Mouse (Mus musculus) ES-Bruce4 (cell line): ENCODE data around the gene H2al1f. TPM values are rescaled to one million over a fixed set of nuclear protein-coding genes. Genes with fewer than 3 reads are reported as not detected.

Experiments
- H3K27ac ChIP-seq: 2 replicates; pipeline ENCODE4 v1.5.1; 2012; ENCODE audit warnings: low read length, inconsistent platforms; ENCODE audit not compliant: insufficient read depth
- H3K27me3 ChIP-seq: 2 replicates; pipeline ENCODE4 v1.6.1; 2012; ENCODE audit warnings: mild to moderate bottlenecking, low read length, inconsistent platforms; ENCODE audit not compliant: control insufficient read depth, poor library complexity, insufficient read depth, severe bottlenecking
- H3K36me3 ChIP-seq: 2 replicates; pipeline ENCODE4 v1.6.1; 2012; ENCODE audit warnings: inconsistent platforms, mild to moderate bottlenecking, low read length, moderate library complexity; ENCODE audit not compliant: control insufficient read depth, poor library complexity, insufficient read depth, severe bottlenecking
- H3K4me1 ChIP-seq: one replicate; pipeline ENCODE4 v1.8.1; 2011; ENCODE audit warnings: low read length; ENCODE audit not compliant: control insufficient read depth, insufficient read depth
- H3K4me3 ChIP-seq: 2 replicates; pipeline ENCODE4 v1.5.1; 2011; ENCODE audit warnings: low read depth, mild to moderate bottlenecking, low read length
- H3K9ac ChIP-seq: 2 replicates; pipeline ENCODE4 v1.6.1; 2012; ENCODE audit warnings: low read depth, mild to moderate bottlenecking, inconsistent platforms; ENCODE audit not compliant: poor library complexity, severe bottlenecking
- H3K9me3 ChIP-seq: replicated peaks from 2 replicates; pipeline ENCODE4 v1.6.1; 2012; ENCODE audit warnings: mild to moderate bottlenecking, low read length, inconsistent platforms; ENCODE audit not compliant: control insufficient read depth, poor library complexity, insufficient read depth, severe bottlenecking
- CTCF ChIP-seq: IDR thresholded peaks from one replicate; pipeline ENCODE4 v1.8.1; 2011; ENCODE audit warnings: low read depth, low read length
- EP300 ChIP-seq: IDR thresholded peaks from 2 replicates; pipeline ENCODE4 v1.6.1; 2011; ENCODE audit warnings: low read depth, low read length; ENCODE audit not compliant: insufficient read depth
- POLR2A ChIP-seq: IDR thresholded peaks from one replicate; pipeline ENCODE4 v1.8.1; 2011; ENCODE audit warnings: low read length; ENCODE audit not compliant: insufficient read depth
- polyA plus RNA-seq: library from polyadenylated mRNA; stranded (reverse); fragments of >200 nt; gene quantifications from 2 replicates; pipeline ENCODE4 v1.2.4, GENCODE M21; 2011; ENCODE audit warnings: low read depth; ENCODE audit not compliant: missing spikeins, insufficient read depth, insufficient read length

The H2al1f gene
- polyA plus RNA-seq, 1 experiment = not detected

DNA sequence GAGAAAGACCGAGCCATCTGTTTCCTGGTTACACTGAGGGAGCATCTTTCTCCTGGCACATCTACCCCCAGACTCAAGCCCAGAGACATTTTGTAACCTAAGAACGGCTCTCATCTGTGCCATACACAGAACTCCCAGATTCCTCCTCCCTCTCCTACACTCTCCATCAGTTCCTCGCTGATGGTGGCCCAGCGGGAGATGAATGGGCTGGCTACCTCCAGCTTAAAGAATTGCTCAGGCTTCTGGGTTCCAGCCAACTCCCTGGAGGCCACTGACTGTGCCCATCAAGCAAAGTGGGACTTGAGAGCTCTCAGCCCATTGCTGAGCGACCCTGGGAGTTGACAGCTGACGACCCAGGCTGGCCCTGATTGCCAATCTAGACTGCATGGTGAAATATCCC is 48.9 kb downstream of the H2al1f start:
- Histone ChIP-seq H3K4me1 (no peaks in the 10 kb centered on the region), H3K27me3 (no peaks in the 10 kb centered on the region), H3K9me3 (no peaks in the 10 kb centered on the region), H3K9ac (no peak overlapping the region), H3K36me3 (no peaks in the 10 kb centered on the region), H3K27ac (no peak overlapping the region), H3K4me3 (no peak overlapping the region)
- TF ChIP-seq CTCF (no peak), POLR2A (no peak), EP300 (no peak)

Other genes starting within 250 kb of the H2al1f start
- gene H2al1a, start 15.9 kb upstream of the H2al1f start, polyA plus RNA-seq = not detected in 2 replicates
- not detected in 2 replicates for gene H2al1b, start 12.7 kb upstream of the H2al1f start, polyA plus RNA-seq
- gene H2al1c, start 9.5 kb upstream of the H2al1f start, polyA plus RNA-seq = not detected in 2 replicates
- not detected in 2 replicates for gene H2al1d, start 6.3 kb upstream of the H2al1f start, polyA plus RNA-seq
- not detected in 2 replicates for gene H2al1e, start 3.2 kb upstream of the H2al1f start, polyA plus RNA-seq
- gene H2al1g, start 3.1 kb downstream of the H2al1f start, polyA plus RNA-seq = not detected in 2 replicates
- not detected in 2 replicates for gene H2al1h, start 6.3 kb downstream of the H2al1f start, polyA plus RNA-seq
- gene H2al1i, start 9.5 kb downstream of the H2al1f start, polyA plus RNA-seq = not detected in 2 replicates
- gene H2al1j, start 12.7 kb downstream of the H2al1f start, polyA plus RNA-seq = not detected in 2 replicates